Mouse (Mus musculus) liver, embryonic 16.5 days (tissue): ENCODE data around the gene Ccl28. TPM values are rescaled to one million over a fixed set of nuclear protein-coding genes. Genes with fewer than 3 reads are reported as not detected.

ENCODE experiments used
- ATAC-seq: fragments of 200-750 bp; cut with Nextera tagmentation; 2 replicates; pipeline ENCODE4 v1.8.0; 2017; ENCODE audit warnings: low read depth, mild to moderate bottlenecking, moderate number of reproducible peaks, moderate library complexity
- H3K27ac ChIP-seq: fragments of 300-500 bp; sonication (generic); 2 replicates; pipeline ENCODE4 v1.5.1; 2014; ENCODE audit warnings: mild to moderate bottlenecking, low read length
- H3K27me3 ChIP-seq: fragments of 300-500 bp; sonication (generic); 2 replicates; pipeline ENCODE4 v1.6.1; 2014; ENCODE audit warnings: low read depth, low read length, mixed read lengths; ENCODE audit not compliant: control insufficient read depth, insufficient read depth
- H3K36me3 ChIP-seq: fragments of 300-500 bp; sonication (generic); 2 replicates; pipeline ENCODE4 v1.6.1; 2014; ENCODE audit warnings: mild to moderate bottlenecking; ENCODE audit not compliant: control insufficient read depth, insufficient read depth
- H3K4me1 ChIP-seq: fragments of 300-500 bp; sonication (generic); 2 replicates; pipeline ENCODE4 v1.6.1; 2014; ENCODE audit warnings: low read depth, low read length, mixed read lengths; ENCODE audit not compliant: control insufficient read depth
- H3K4me2 ChIP-seq: fragments of 300-500 bp; sonication (generic); 2 replicates; pipeline ENCODE4 v1.6.1; 2014; ENCODE audit warnings: low read depth, low read length, mixed read lengths
- H3K4me3 ChIP-seq: fragments of 300-500 bp; sonication (generic); 2 replicates; pipeline ENCODE4 v1.5.1; 2014; ENCODE audit warnings: low read depth, mild to moderate bottlenecking, low read length
- H3K9ac ChIP-seq: fragments of 300-500 bp; sonication (generic); 2 replicates; pipeline ENCODE4 v1.6.1; 2014; ENCODE audit warnings: low read depth, low read length
- H3K9me3 ChIP-seq: fragments of 300-500 bp; sonication (generic); replicated peaks from 2 replicates; pipeline ENCODE4 v1.6.1; 2016; ENCODE audit warnings: low read length; ENCODE audit not compliant: control insufficient read depth
- WGBS: fragments of 180-500 bp; shearing (Covaris S2); extraction: QIAGEN DNeasy Blood & Tissue Kit; methylation state at CpG from one replicate; pipeline ENCODE4 v1.1.7; 2014; ENCODE audit not compliant: insufficient replicate concordance; 5-methylcytosine and 5-hydroxymethylcytosine counted together
- polyA plus RNA-seq: library from polyadenylated mRNA; unstranded; fragments of >200 nt; fragmentation: Nextera tagmentation; extraction: Ambion mirVana; gene quantifications from 2 replicates; pipeline ENCODE4 v1.2.1, GENCODE M21; 2015

The Ccl28 gene
- polyA plus RNA-seq, 1 experiment from 2014 or later = not detected

GRCm38 (mm10) chr13:119640504-119640903 is 16.9 kb downstream of the Ccl28 start:
- no peak for ATAC-seq
- 35% methylated on average over 4 of the region's 4 CpGs for WGBS
- no peak overlapping the region for H3K4me2 ChIP-seq

GRCm38 (mm10) chr13:119641145-119641544 is 17.5 kb downstream of the Ccl28 start:
- no peak overlapping the region for H3K4me2 ChIP-seq
- no peaks in the 10 kb centered on the region for H3K9me3 ChIP-seq
- no peak overlapping the region for H3K4me3 ChIP-seq
- no peaks in the 10 kb centered on the region for H3K36me3 ChIP-seq
- WGBS = 55% methylated on average over 7 of the region's 7 CpGs
- H3K4me1 ChIP-seq = no peaks in the 10 kb centered on the region
- H3K9ac ChIP-seq = no peak overlapping the region
- no peaks in the 10 kb centered on the region for H3K27me3 ChIP-seq
- no peak for ATAC-seq
- H3K27ac ChIP-seq = no peak overlapping the region

More at GRCm38 (mm10) chr13:119640504-119640903, 16.9 kb downstream of the Ccl28 start:
- H3K4me1 ChIP-seq = no peaks in the 10 kb centered on the region
- no peaks in the 10 kb centered on the region for H3K36me3 ChIP-seq
- no peak overlapping the region for H3K9ac ChIP-seq
- H3K27me3 ChIP-seq = no peaks in the 10 kb centered on the region
- no peaks in the 10 kb centered on the region for H3K9me3 ChIP-seq
- no peak overlapping the region for H3K4me3 ChIP-seq
- no peak overlapping the region for H3K27ac ChIP-seq

- 47% methylated on average over 5 of the region's 5 CpGs for WGBS
- H3K9ac ChIP-seq = no peak overlapping the region
- no peaks in the 10 kb centered on the region for H3K4me1 ChIP-seq
- H3K27ac ChIP-seq = no peak overlapping the region
- H3K36me3 ChIP-seq = no peaks in the 10 kb centered on the region
- no peak for ATAC-seq
- no peak overlapping the region for H3K4me3 ChIP-seq
- no peak overlapping the region for H3K4me2 ChIP-seq
- H3K27me3 ChIP-seq = no peaks in the 10 kb centered on the region
- no peaks in the 10 kb centered on the region for H3K9me3 ChIP-seq
Measured at GRCm38 (mm10) chr13:119644769-119645168, 21.1 kb downstream of the Ccl28 start.

GRCm38 (mm10) chr13:119646511-119646910 is 22.9 kb downstream of the Ccl28 start:
- ATAC-seq = no peak
- Histone ChIP-seq H3K27ac (no peak overlapping the region), H3K4me1 (no peaks in the 10 kb centered on the region)

GRCm38 (mm10) chr13:119648891-119649698 is 25.5 kb downstream of the Ccl28 start:
- WGBS = 53% methylated on average over 15 of the region's 15 CpGs
- H3K4me3 ChIP-seq = no peak overlapping the region
- H3K9ac ChIP-seq = no peak overlapping the region
- no peaks in the 10 kb centered on the region for H3K27me3 ChIP-seq
- no peak for ATAC-seq
- no peaks in the 10 kb centered on the region for H3K36me3 ChIP-seq
- H3K9me3 ChIP-seq = no peaks in the 10 kb centered on the region
- no peak overlapping the region for H3K4me2 ChIP-seq
- no peaks in the 10 kb centered on the region for H3K4me1 ChIP-seq
- no peak overlapping the region for H3K27ac ChIP-seq

More at GRCm38 (mm10) chr13:119646511-119646910, 22.9 kb downstream of the Ccl28 start:
- Histone ChIP-seq H3K36me3 (no peaks in the 10 kb centered on the region), H3K27me3 (no peaks in the 10 kb centered on the region), H3K9ac (no peak overlapping the region), H3K4me2 (no peak overlapping the region), H3K9me3 (no peaks in the 10 kb centered on the region), H3K4me3 (no peak overlapping the region)
- 59% methylated on average over 1 of the region's 1 CpGs for WGBS

GRCm38 (mm10) chr13:119649699-119650046 is 26.1 kb downstream of the Ccl28 start:
- no peak for ATAC-seq
- Histone ChIP-seq H3K9me3 (no peaks in the 10 kb centered on the region), H3K9ac (no peak overlapping the region), H3K27me3 (no peaks in the 10 kb centered on the region), H3K36me3 (no peaks in the 10 kb centered on the region), H3K27ac (no peak overlapping the region), H3K4me2 (no peak overlapping the region), H3K4me3 (no peak overlapping the region), H3K4me1 (no peaks in the 10 kb centered on the region)
- 60% methylated on average over 1 of the region's 1 CpGs for whole genome bisulfite sequencing

- no peak overlapping the region for H3K27ac ChIP-seq
- no peaks in the 10 kb centered on the region for H3K4me1 ChIP-seq
- 59% methylated on average over 2 of the region's 2 CpGs for WGBS
- H3K27me3 ChIP-seq = no peaks in the 10 kb centered on the region
- H3K36me3 ChIP-seq = no peaks in the 10 kb centered on the region
- H3K9me3 ChIP-seq = no peaks in the 10 kb centered on the region
- ATAC-seq = no peak
- H3K4me2 ChIP-seq = no peak overlapping the region
- H3K4me3 ChIP-seq = no peak overlapping the region
- H3K9ac ChIP-seq = no peak overlapping the region
Measured at GRCm38 (mm10) chr13:119654734-119655133, 31.1 kb downstream of the Ccl28 start.

- Histone ChIP-seq H3K27me3 (no peaks in the 10 kb centered on the region), H3K9ac (no peak overlapping the region), H3K9me3 (no peaks in the 10 kb centered on the region), H3K4me1 (no peaks in the 10 kb centered on the region), H3K4me3 (no peak overlapping the region), H3K36me3 (no peaks in the 10 kb centered on the region), H3K27ac (no peak overlapping the region), H3K4me2 (no peak overlapping the region)
- 47% methylated on average over 2 of the region's 2 CpGs for WGBS
- no peak for ATAC-seq
Measured at GRCm38 (mm10) chr13:119656246-119656645, 32.6 kb downstream of the Ccl28 start.

- H3K27me3 ChIP-seq = no peaks in the 10 kb centered on the region
- H3K4me1 ChIP-seq = no peaks in the 10 kb centered on the region
- H3K27ac ChIP-seq = no peak overlapping the region
- H3K4me3 ChIP-seq = no peak overlapping the region
- no peaks in the 10 kb centered on the region for H3K36me3 ChIP-seq
- ATAC-seq = no peak
- H3K9me3 ChIP-seq = no peaks in the 10 kb centered on the region
- WGBS = 54% methylated on average over 6 of the region's 6 CpGs
- no peak overlapping the region for H3K9ac ChIP-seq
- no peak overlapping the region for H3K4me2 ChIP-seq
Measured at GRCm38 (mm10) chr13:119656846-119657416, 33.3 kb downstream of the Ccl28 start.
